Mouse (Mus musculus): ENCODE measurements at regions not wholly inside any gene's neighbourhood (a gene's known extent, or its start where the extent isn't known, plus 50 kb on each side); places are given as distances from the start of the nearest gene placed in this dataset.

- no peak for DNase-seq (ENCODE audit: low spot score)
Measured at GRCm38 (mm10) chr1:89382021-89382420, 72.6 kb upstream of the Agap1 start.

DNA sequence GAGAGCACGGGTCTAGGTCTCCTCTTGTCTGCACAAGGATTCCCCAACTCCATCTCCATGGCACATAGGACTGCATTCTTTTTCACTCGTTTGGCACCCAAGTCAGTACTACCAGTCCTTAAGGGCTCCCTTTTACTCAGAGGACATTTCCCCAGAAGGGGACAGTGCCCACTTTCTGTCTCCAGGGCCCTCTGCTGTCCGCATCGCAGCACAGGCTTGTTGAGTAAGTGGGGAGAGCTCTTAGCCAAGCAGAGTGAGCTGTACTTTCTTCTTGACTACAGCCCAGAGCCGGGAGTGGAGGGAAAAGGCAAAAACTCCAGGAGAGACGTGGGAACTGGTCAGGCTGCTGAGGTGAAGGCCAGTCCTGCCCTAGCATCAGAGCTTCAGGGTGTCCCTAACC, 69.5 kb upstream of the Agap1 start:
- DNase-seq (ENCODE audit: low spot score) = no peak

GRCm38 (mm10) chr1:89392711-89393110, 61.9 kb upstream of the Agap1 start:
- DNase-seq (ENCODE audit: low spot score) = no peak

- no peak for DNase-seq (ENCODE audit: low spot score)
Measured at GRCm38 (mm10) chr1:89394471-89394870, 60.1 kb upstream of the Agap1 start.

DNA sequence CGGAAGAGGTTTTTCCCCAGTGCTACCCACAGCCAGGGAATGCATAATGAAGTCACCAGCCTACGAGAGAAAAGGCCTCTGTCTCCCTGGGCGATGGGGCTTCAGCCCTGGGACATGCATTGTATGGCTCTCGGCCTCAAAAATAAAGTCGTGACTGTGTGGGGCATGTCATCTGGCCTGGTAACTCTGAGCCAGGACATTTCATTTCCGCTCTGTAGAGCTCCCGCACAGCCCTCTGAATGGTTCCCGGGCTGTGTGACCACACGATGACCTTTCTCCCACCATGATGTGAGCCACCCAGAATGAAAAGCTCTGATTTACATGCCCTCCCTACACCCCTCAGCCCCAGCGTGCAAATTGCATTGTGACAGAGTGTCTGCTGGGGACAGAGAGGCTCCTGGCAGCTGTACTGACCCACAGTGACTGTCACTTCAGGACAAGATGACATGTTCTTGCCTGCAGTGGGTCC, 53.8 kb upstream of the Agap1 start:
- DNase-seq (ENCODE audit: low spot score) = no peak

GRCm38 (mm10) chr1:89402513-89403210, 51.9 kb upstream of the Agap1 start:
- no peak for DNase-seq (ENCODE audit: low spot score)

DNA sequence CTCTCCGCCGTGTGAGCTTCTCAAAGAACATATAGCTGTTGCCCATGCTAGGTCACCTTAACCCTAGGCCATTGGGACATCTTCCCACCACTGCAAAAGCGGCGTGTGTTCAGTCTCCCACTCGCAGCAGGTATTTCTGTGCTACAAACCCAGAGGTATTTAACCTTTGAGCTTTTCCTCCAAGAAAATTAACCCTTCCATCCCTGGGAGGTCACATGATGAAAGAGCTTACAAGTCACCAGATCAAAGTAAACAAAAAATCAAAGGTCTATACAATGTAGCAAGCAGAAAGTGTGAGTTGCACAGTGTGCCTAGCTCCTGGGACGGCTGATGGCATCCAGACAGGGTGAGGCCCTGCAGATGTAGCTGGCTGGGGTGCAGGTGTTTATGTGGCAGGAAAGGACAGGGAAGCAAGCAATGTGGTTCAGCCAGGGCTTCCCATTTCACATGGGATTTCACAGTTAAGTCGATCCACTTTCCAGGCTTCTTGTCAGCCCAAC, 51.0 kb upstream of the Agap1 start:
- DNase-seq (ENCODE audit: low spot score) = no peak
